Mouse (Mus musculus): ENCODE data around the gene Prkce. TPM values are rescaled to one million over a fixed set of nuclear protein-coding genes. Genes with fewer than 3 reads are reported as not detected.
A peak's percentile ranks its signal among the peaks of the same experiment; 100 is the strongest.

Gene Prkce
- total and polyA plus RNA-seq, 2 experiments from 2014 or later: 91.3 to 94.3 TPM

DNA sequence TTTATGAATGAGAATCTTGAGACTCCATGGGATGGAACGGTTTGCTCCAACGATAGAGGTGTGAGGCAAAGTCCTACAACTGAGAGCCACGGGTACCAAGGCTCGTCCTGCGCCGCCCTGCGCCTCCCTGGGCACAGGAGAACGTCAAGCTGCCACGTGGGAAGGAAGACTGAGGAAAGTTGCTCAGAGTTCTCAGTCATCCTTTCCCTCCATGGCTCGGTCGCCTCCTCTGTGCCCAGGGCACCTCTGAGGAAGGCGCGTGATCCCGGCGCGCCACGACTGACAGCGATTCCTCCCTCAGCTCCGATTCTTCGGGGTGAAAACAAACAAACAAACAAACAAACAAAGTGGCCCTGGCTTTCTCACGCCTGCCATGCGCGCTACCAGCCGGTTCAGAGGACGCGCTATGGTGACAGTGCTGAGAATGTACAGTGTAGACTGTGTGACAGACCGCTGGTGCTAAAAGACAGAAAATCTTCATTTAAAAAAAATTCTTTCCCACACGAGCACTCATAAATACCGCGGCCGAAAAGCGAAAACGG, 23.0 kb upstream of the Prkce start:
- ATAC-seq (peak; percentile 83), DNase-seq (no peak)
- Histone ChIP-seq H3K27ac (ENCODE audit: low read depth, low read length) (no peak overlapping the region; the same call in 1 of the 2 replicates), H3K9ac (peak overlapping the region; percentile 54), H3K27me3 (ENCODE audit: insufficient read depth, low read length) (no peaks in the 10 kb centered on the region), H3K4me3 (ENCODE audit: low read depth, low read length) (peak overlapping the region; percentile 49), H3K4me1 (ENCODE audit: insufficient read depth) (no peaks in the 10 kb centered on the region), H3K4me2 (ENCODE audit: low read depth) (peak overlapping the region; percentile 87), H3K9me3 (ENCODE audit: low read length) (no peaks in the 10 kb centered on the region), H3K36me3 (ENCODE audit: insufficient read depth) (no peaks in the 10 kb centered on the region)
- WGBS: under 1% methylated on average over 33 of the region's 33 CpGs
- TF ChIP-seq CTCF (IDR thresholded peaks at IDR 0.05; ENCODE audit: low read depth): no peak

GRCm38 (mm10) chr17:86145079-86145951, 22.3 kb upstream of the Prkce start, which contains the start of gene Srbd1:
Gene Srbd1 (minus strand): TSS chr17:86145175.
- peak within 1 kb of the TSS; percentile 87 for H3K4me2 ChIP-seq (ENCODE audit: low read depth)
- H3K9ac ChIP-seq: peak within 1 kb of the TSS; percentile 54
- H3K4me1 ChIP-seq (ENCODE audit: insufficient read depth): no peaks in the 10 kb centered on the region
- no peaks in the 10 kb centered on the region for H3K36me3 ChIP-seq (ENCODE audit: insufficient read depth)
- no peak for TF ChIP-seq CTCF (IDR thresholded peaks at IDR 0.05; ENCODE audit: low read depth)
- DNase-seq (peak; percentile 94), ATAC-seq (peak; percentile 97)
- under 1% methylated on average over 29 of the region's 45 CpGs for WGBS
- no peaks in the 10 kb centered on the region for H3K9me3 ChIP-seq (ENCODE audit: low read length)
- H3K27ac ChIP-seq (ENCODE audit: low read depth, low read length): peak within 1 kb of the TSS; percentile 54; the same call in 1 of the 2 replicates
- H3K4me3 ChIP-seq (ENCODE audit: low read depth, low read length): peak within 1 kb of the TSS; percentile 49
- H3K27me3 ChIP-seq (ENCODE audit: insufficient read depth, low read length): no peaks in the 10 kb centered on the region

GRCm38 (mm10) chr17:86149726-86150125, 17.9 kb upstream of the Prkce start:
- 100% methylated on average over 1 of the region's 1 CpGs for WGBS
- H3K36me3 ChIP-seq (ENCODE audit: insufficient read depth): no peaks in the 10 kb centered on the region

GRCm38 (mm10) chr17:86150867-86151348, 16.7 kb upstream of the Prkce start:
- no peak for TF ChIP-seq CTCF (IDR thresholded peaks at IDR 0.05; ENCODE audit: low read depth)
- Histone ChIP-seq H3K36me3 (ENCODE audit: insufficient read depth) (no peaks in the 10 kb centered on the region), H3K4me1 (ENCODE audit: insufficient read depth) (no peaks in the 10 kb centered on the region), H3K4me2 (ENCODE audit: low read depth) (no peak overlapping the region), H3K9me3 (ENCODE audit: low read length) (no peaks in the 10 kb centered on the region), H3K27me3 (ENCODE audit: insufficient read depth, low read length) (no peaks in the 10 kb centered on the region), H3K4me3 (ENCODE audit: low read depth, low read length) (no peak overlapping the region), H3K9ac (no peak overlapping the region), H3K27ac (ENCODE audit: low read depth, low read length) (no peak overlapping the region)
- DNase-seq (peak; percentile 94), ATAC-seq (peak; percentile 99)
- WGBS: 19% methylated on average over 5 of the region's 5 CpGs

More at GRCm38 (mm10) chr17:86149726-86150125, 17.9 kb upstream of the Prkce start:
- Histone ChIP-seq H3K27me3 (ENCODE audit: insufficient read depth, low read length) (no peaks in the 10 kb centered on the region), H3K4me3 (ENCODE audit: low read depth, low read length) (no peak overlapping the region), H3K27ac (ENCODE audit: low read depth, low read length) (no peak overlapping the region), H3K9me3 (ENCODE audit: low read length) (no peaks in the 10 kb centered on the region), H3K9ac (no peak overlapping the region), H3K4me2 (ENCODE audit: low read depth) (no peak overlapping the region), H3K4me1 (ENCODE audit: insufficient read depth) (no peaks in the 10 kb centered on the region)
- ATAC-seq: no peak
- no peak for DNase-seq
- no peak for TF ChIP-seq CTCF (IDR thresholded peaks at IDR 0.05; ENCODE audit: low read depth)

DNA sequence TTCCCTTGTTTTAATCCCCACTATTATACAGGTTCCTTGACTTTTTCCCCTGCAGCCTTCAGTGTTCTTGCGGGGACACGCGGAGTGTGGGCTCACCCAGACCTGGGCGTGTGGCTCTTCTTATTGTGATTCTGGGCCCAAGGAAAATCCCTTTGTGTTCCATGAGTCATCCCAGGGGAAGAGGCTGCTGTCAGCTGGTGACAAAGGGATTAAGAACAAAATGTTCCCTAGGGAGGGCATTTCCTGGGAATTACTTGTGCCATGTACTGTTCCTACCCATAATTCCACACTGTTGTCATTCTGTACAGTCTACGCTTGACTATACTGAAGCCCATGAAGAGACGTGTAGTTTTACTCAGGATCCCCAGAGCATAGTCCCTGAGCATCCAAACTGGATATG, 10.6 kb upstream of the Prkce start:
- no peak for TF ChIP-seq CTCF (IDR thresholded peaks at IDR 0.05; ENCODE audit: low read depth)
- ATAC-seq (no peak), DNase-seq (no peak)
- Histone ChIP-seq H3K27me3 (ENCODE audit: insufficient read depth, low read length) (no peaks in the 10 kb centered on the region), H3K9ac (no peak overlapping the region), H3K4me3 (ENCODE audit: low read depth, low read length) (no peak overlapping the region), H3K4me1 (ENCODE audit: insufficient read depth) (no peaks in the 10 kb centered on the region), H3K4me2 (ENCODE audit: low read depth) (no peak overlapping the region), H3K27ac (ENCODE audit: low read depth, low read length) (no peak overlapping the region), H3K9me3 (ENCODE audit: low read length) (no peaks in the 10 kb centered on the region), H3K36me3 (ENCODE audit: insufficient read depth) (no peaks in the 10 kb centered on the region)
- 76% methylated on average over 6 of the region's 6 CpGs for WGBS

GRCm38 (mm10) chr17:86162672-86163071, 4.9 kb upstream of the Prkce start:
- H3K9me3 ChIP-seq (ENCODE audit: low read length): no peaks in the 10 kb centered on the region
- no peak overlapping the region for H3K4me2 ChIP-seq (ENCODE audit: low read depth)
- H3K4me1 ChIP-seq (ENCODE audit: insufficient read depth): no peaks in the 10 kb centered on the region
- ATAC-seq (no peak), DNase-seq (no peak)
- no peak overlapping the region for H3K4me3 ChIP-seq (ENCODE audit: low read depth, low read length)
- no peaks in the 10 kb centered on the region for H3K27me3 ChIP-seq (ENCODE audit: insufficient read depth, low read length)
- 57% methylated on average over 15 of the region's 15 CpGs for WGBS
- H3K9ac ChIP-seq: no peak overlapping the region
- H3K27ac ChIP-seq (ENCODE audit: low read depth, low read length): no peak overlapping the region
- no peaks in the 10 kb centered on the region for H3K36me3 ChIP-seq (ENCODE audit: insufficient read depth)
- no peak for TF ChIP-seq CTCF (IDR thresholded peaks at IDR 0.05; ENCODE audit: low read depth)

DNA sequence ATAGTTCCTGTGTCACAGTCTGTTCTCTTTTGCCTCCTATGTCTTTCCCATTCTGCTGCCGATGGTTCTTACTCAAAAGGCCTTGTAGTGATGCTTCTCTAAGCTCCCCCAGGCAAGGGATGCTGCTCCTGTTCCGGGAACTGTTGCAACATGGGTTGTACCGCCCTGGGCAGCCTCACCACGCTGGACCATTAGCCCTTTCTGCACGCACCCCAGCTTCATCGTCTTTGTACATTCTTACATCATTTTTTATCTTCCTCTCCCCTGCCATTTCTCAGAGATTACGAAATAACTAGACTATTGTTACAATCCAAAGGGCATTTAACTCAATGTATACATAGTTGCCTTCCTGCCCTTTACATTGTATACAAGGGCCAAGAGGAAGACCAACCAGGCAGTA, 3.2 kb upstream of the Prkce start:
- no peak overlapping the region for H3K9ac ChIP-seq
- no peak overlapping the region for H3K4me2 ChIP-seq (ENCODE audit: low read depth)
- no peaks in the 10 kb centered on the region for H3K27me3 ChIP-seq (ENCODE audit: insufficient read depth, low read length)
- no peak overlapping the region for H3K4me3 ChIP-seq (ENCODE audit: low read depth, low read length)
- ATAC-seq (no peak), DNase-seq (no peak)
- 82% methylated on average over 7 of the region's 7 CpGs for WGBS
- TF ChIP-seq CTCF (IDR thresholded peaks at IDR 0.05; ENCODE audit: low read depth): no peak
- no peaks in the 10 kb centered on the region for H3K9me3 ChIP-seq (ENCODE audit: low read length)
- H3K27ac ChIP-seq (ENCODE audit: low read depth, low read length): no peak overlapping the region
- no peaks in the 10 kb centered on the region for H3K36me3 ChIP-seq (ENCODE audit: insufficient read depth)
- no peaks in the 10 kb centered on the region for H3K4me1 ChIP-seq (ENCODE audit: insufficient read depth)

Measured in forebrain, postnatal 0 days (tissue).